Mouse (Mus musculus) kidney, adult 18-20 months (tissue): ENCODE data around the gene Gna14.
A peak's percentile ranks its signal among the peaks of the same experiment; 100 is the strongest.

Experiments
- DNase-seq: peaks from one replicate; pipeline ENCODE4 v3.0.0; 2021

Gna14 gene

GRCm38 (mm10) chr19:16518569-16518968 is 83.0 kb downstream of the Gna14 start:
- no peak for DNase-seq

- no peak for DNase-seq
These were observed 85.0 kb downstream of the Gna14 start for GRCm38 (mm10) chr19:16520608-16521007.

- DNase-seq = no peak
These were observed 90.8 kb downstream of the Gna14 start for GRCm38 (mm10) chr19:16526302-16526880.

GRCm38 (mm10) chr19:16527031-16527430 is 91.5 kb downstream of the Gna14 start:
- no peak for DNase-seq

GRCm38 (mm10) chr19:16528225-16528828 is 92.8 kb downstream of the Gna14 start:
- no peak for DNase-seq

GRCm38 (mm10) chr19:16529293-16529920 is 93.8 kb downstream of the Gna14 start:
- DNase-seq = peak; percentile 18

GRCm38 (mm10) chr19:16529999-16530398 is 94.4 kb downstream of the Gna14 start:
- DNase-seq = no peak

- DNase-seq = no peak
These were observed 98.7 kb downstream of the Gna14 start for GRCm38 (mm10) chr19:16534311-16534710.

GRCm38 (mm10) chr19:16538416-16538815 is 102.9 kb downstream of the Gna14 start:
- peak; percentile 56 for DNase-seq

GRCm38 (mm10) chr19:16543688-16544087 is 108.1 kb downstream of the Gna14 start:
- no peak for DNase-seq

- no peak for DNase-seq
These were observed 121.4 kb downstream of the Gna14 start for GRCm38 (mm10) chr19:16556988-16557387.

- DNase-seq = peak; percentile 23
These were observed 122.4 kb downstream of the Gna14 start for GRCm38 (mm10) chr19:16557971-16558370.

GRCm38 (mm10) chr19:16558570-16558969 is 123.0 kb downstream of the Gna14 start:
- no peak for DNase-seq

- DNase-seq = no peak
These were observed 123.8 kb downstream of the Gna14 start for GRCm38 (mm10) chr19:16559243-16559896.

- no peak for DNase-seq
These were observed 127.1 kb downstream of the Gna14 start for GRCm38 (mm10) chr19:16562676-16563075.

GRCm38 (mm10) chr19:16576790-16577189 is 141.2 kb downstream of the Gna14 start:
- DNase-seq = no peak

GRCm38 (mm10) chr19:16579656-16580260 is 144.2 kb downstream of the Gna14 start:
- no peak for DNase-seq

- no peak for DNase-seq
These were observed 144.9 kb downstream of the Gna14 start for GRCm38 (mm10) chr19:16580501-16580900.

- no peak for DNase-seq
These were observed 149.0 kb downstream of the Gna14 start for GRCm38 (mm10) chr19:16584546-16584945.

GRCm38 (mm10) chr19:16585379-16585778 is 149.8 kb downstream of the Gna14 start:
- no peak for DNase-seq

- no peak for DNase-seq
These were observed 157.9 kb downstream of the Gna14 start for GRCm38 (mm10) chr19:16593256-16593974.

- DNase-seq = no peak
These were observed 158.4 kb downstream of the Gna14 start for GRCm38 (mm10) chr19:16593975-16594317.

- no peak for DNase-seq
These were observed 161.7 kb downstream of the Gna14 start for GRCm38 (mm10) chr19:16597216-16597615.
